Mouse (Mus musculus) myocyte (in vitro differentiated cells): ENCODE results near the gene Mrpl2. TPM values are rescaled to one million over a fixed set of nuclear protein-coding genes. Genes with fewer than 3 reads are reported as not detected.

ENCODE experiments used
- H3K27me3 ChIP-seq: one replicate; pipeline ENCODE4 v1.6.1; 2011; ENCODE audit not compliant: control insufficient read depth, insufficient read depth, insufficient read length
- H3K36me3 ChIP-seq: one replicate; pipeline ENCODE4 v1.6.1; 2011; ENCODE audit not compliant: control insufficient read depth, insufficient read depth
- H3K4me2 ChIP-seq: one replicate; pipeline ENCODE4 v1.6.1; 2011; ENCODE audit warnings: low read depth, control low read depth
- H3K4me3 ChIP-seq: one replicate; pipeline ENCODE4 v1.5.1; 2011; ENCODE audit warnings: mild to moderate bottlenecking, control low read depth, moderate library complexity
- H3K79me2 ChIP-seq: one replicate; pipeline ENCODE4 v1.6.1; 2011; ENCODE audit not compliant: control insufficient read depth, insufficient read depth
- H3ac ChIP-seq: one replicate; pipeline ENCODE4 v1.6.1; 2011; ENCODE audit not compliant: control insufficient read depth, insufficient read length
- CEBPB ChIP-seq: IDR thresholded peaks from 2 replicates; pipeline ENCODE4 v1.6.1; 2011; ENCODE audit warnings: mild to moderate bottlenecking, moderate library complexity; ENCODE audit not compliant: poor library complexity, insufficient read depth, severe bottlenecking
- E2F4 ChIP-seq: IDR thresholded peaks from one replicate; pipeline ENCODE4 v1.6.1; 2011; ENCODE audit warnings: mild to moderate bottlenecking, control low read depth, moderate library complexity; ENCODE audit not compliant: insufficient read depth
- MAX ChIP-seq: IDR thresholded peaks from one replicate; pipeline ENCODE4 v1.6.1; 2011; ENCODE audit warnings: low read depth, mild to moderate bottlenecking, control low read depth
- MYOD1 ChIP-seq, 3 experiments: IDR thresholded peaks; one replicate each; pipeline ENCODE4 v1.6.1; 2011; ENCODE audit warnings: control low read depth in 2 of 3, low read depth in 2 of 3, mild to moderate bottlenecking in 2 of 3, moderate library complexity in 1 of 3; ENCODE audit not compliant: insufficient read length in 2 of 3, control insufficient read depth in 1 of 3
- MYOG ChIP-seq, 3 experiments: IDR thresholded peaks; one replicate each; pipeline ENCODE4 v1.6.1; 2011; ENCODE audit warnings: control low read depth in 2 of 3, low read depth in 2 of 3, mild to moderate bottlenecking in 2 of 3; ENCODE audit not compliant: insufficient read length in 2 of 3, control insufficient read depth in 1 of 3, insufficient read depth in 1 of 3
- POLR2A ChIP-seq: IDR thresholded peaks from one replicate; pipeline ENCODE4 v1.6.1; 2011; ENCODE audit warnings: low read depth, mild to moderate bottlenecking, control low read depth, moderate library complexity; ENCODE audit not compliant: insufficient read length
- POLR2AphosphoS2 ChIP-seq: IDR thresholded peaks from one replicate; pipeline ENCODE4 v1.6.1; 2011; ENCODE audit warnings: low read depth, control low read depth; ENCODE audit not compliant: insufficient read length
- REST ChIP-seq: IDR thresholded peaks from one replicate; pipeline ENCODE4 v1.6.1; 2011; ENCODE audit warnings: mild to moderate bottlenecking, control low read depth, moderate library complexity; ENCODE audit not compliant: insufficient read depth, insufficient read length
- SRF ChIP-seq: IDR thresholded peaks from one replicate; pipeline ENCODE4 v1.6.1; 2011; ENCODE audit warnings: low read depth; ENCODE audit not compliant: control insufficient read depth, insufficient read length
- TCF12 ChIP-seq: IDR thresholded peaks from one replicate; pipeline ENCODE4 v1.6.1; 2011; ENCODE audit warnings: mild to moderate bottlenecking, control low read depth; ENCODE audit not compliant: poor library complexity, insufficient read depth, severe bottlenecking
- TCF3 ChIP-seq: IDR thresholded peaks from one replicate; pipeline ENCODE4 v1.6.1; 2011; ENCODE audit warnings: low read depth, control low read depth; ENCODE audit not compliant: insufficient read length
- USF1 ChIP-seq: IDR thresholded peaks from one replicate; pipeline ENCODE4 v1.6.1; 2011; ENCODE audit warnings: low read depth, mild to moderate bottlenecking, control low read depth, moderate library complexity
- polyA plus RNA-seq: library from polyadenylated mRNA; unstranded; fragments of >200 nt; fragmentation: generic; extraction: Trizol; gene quantifications from one replicate; pipeline ENCODE4 v1.2.1, GENCODE M21; 2012; ENCODE audit warnings: missing spikeins

Gene Mrpl2
- polyA plus RNA-seq, 1 experiment: 248 TPM

- no peak for TF ChIP-seq POLR2A
- TF ChIP-seq TCF3: no peak
- TF ChIP-seq MYOG (IDR thresholded peaks at IDR 0.05; ENCODE audit: control insufficient read depth in 1 of 3, insufficient read depth in 1 of 3, insufficient read length in 2 of 3, low read depth in 2 of 3): no peak
- TF ChIP-seq MAX: no peak
- TF ChIP-seq TCF12: no peak
- no peak for TF ChIP-seq CEBPB
- no peak for TF ChIP-seq E2F4
- no peak for TF ChIP-seq MYOD1 (IDR thresholded peaks at IDR 0.05; ENCODE audit: control insufficient read depth in 1 of 3, insufficient read length in 2 of 3, low read depth in 2 of 3)
- TF ChIP-seq SRF: no peak
- TF ChIP-seq USF1: no peak
- no peak for TF ChIP-seq REST
- no peak for TF ChIP-seq POLR2AphosphoS2
- no peak overlapping the region for H3K4me3 ChIP-seq
- no peak overlapping the region for H3ac ChIP-seq
- no peaks in the 10 kb centered on the region for H3K79me2 ChIP-seq
- no peaks in the 10 kb centered on the region for H3K27me3 ChIP-seq
- H3K4me2 ChIP-seq: no peak overlapping the region
- H3K36me3 ChIP-seq: no peaks in the 10 kb centered on the region
These were observed 33.8 kb upstream of the Mrpl2 start for GRCm38 (mm10) chr17:46612189-46612588.

DNA sequence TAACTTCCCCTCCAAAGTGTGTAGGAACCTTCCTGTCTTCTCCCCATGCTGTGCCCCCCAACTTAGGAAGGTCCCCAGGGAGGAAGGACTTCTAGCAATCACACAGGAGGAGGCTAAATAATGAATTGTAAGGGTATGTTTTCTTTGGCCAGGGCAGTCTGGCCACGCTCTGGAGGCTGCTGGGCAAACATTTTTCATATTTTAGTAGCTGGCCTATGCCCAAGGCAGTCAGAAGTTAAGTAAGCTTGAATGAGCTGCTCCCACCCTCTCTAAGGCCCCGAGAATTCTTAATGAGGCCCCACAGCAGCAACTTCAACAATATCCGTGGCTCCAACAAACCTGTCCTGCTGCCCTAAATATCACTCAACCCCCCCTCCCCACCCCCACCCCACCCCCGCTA, 33.2 kb upstream of the Mrpl2 start:
- Histone ChIP-seq H3K27me3 (no peaks in the 10 kb centered on the region), H3K4me3 (no peak overlapping the region), H3K4me2 (no peak overlapping the region), H3K79me2 (no peaks in the 10 kb centered on the region), H3ac (no peak overlapping the region), H3K36me3 (no peaks in the 10 kb centered on the region)
- no peak for TF ChIP-seq REST
- TF ChIP-seq MYOD1 (IDR thresholded peaks at IDR 0.05; ENCODE audit: control insufficient read depth in 1 of 3, insufficient read length in 2 of 3, low read depth in 2 of 3): no peak

DNA sequence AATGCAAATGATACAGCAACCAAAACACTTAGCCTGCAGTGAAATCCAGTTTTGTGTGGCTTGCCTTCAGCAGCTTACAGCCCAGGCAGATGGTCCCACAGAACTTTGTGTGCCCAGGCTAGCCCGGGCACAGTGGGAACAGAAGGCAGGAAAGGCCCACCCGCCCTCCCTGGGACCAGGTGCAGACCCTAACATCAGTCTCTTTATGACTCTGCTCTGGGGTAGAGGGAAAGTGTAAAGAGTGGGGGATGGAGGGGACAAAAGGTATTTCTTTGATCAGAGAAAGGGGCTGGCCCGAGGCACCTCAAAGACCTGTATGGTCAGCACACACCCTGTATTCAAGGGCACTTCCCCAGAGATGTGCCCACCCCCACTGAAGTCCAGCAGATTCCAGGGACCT, 32.8 kb upstream of the Mrpl2 start:
- Histone ChIP-seq H3K4me2 (no peak overlapping the region), H3K27me3 (no peaks in the 10 kb centered on the region)

GRCm38 (mm10) chr17:46617799-46618198, 28.2 kb upstream of the Mrpl2 start:
- H3K79me2 ChIP-seq: peaks cover 6% of the 10 kb centered on the region
- no peak overlapping the region for H3K4me3 ChIP-seq
- H3K4me2 ChIP-seq: no peak overlapping the region
- no peaks in the 10 kb centered on the region for H3K27me3 ChIP-seq
- no peaks in the 10 kb centered on the region for H3K36me3 ChIP-seq
- no peak overlapping the region for H3ac ChIP-seq
- TF ChIP-seq POLR2AphosphoS2 (no peak), TCF3 (no peak), POLR2A (no peak), USF1 (no peak), REST (no peak)

More for the DNA sequence above, 32.8 kb upstream of the Mrpl2 start:
- Histone ChIP-seq H3K36me3 (no peaks in the 10 kb centered on the region), H3ac (no peak overlapping the region), H3K4me3 (no peak overlapping the region), H3K79me2 (no peaks in the 10 kb centered on the region)
- TF ChIP-seq MYOG (IDR thresholded peaks at IDR 0.05; ENCODE audit: control insufficient read depth in 1 of 3, insufficient read depth in 1 of 3, insufficient read length in 2 of 3, low read depth in 2 of 3): no peak
- TF ChIP-seq TCF3: no peak
- no peak for TF ChIP-seq SRF
- no peak for TF ChIP-seq USF1
- TF ChIP-seq POLR2AphosphoS2: no peak
- TF ChIP-seq E2F4: no peak
- no peak for TF ChIP-seq REST
- no peak for TF ChIP-seq MAX
- no peak for TF ChIP-seq MYOD1 (IDR thresholded peaks at IDR 0.05; ENCODE audit: control insufficient read depth in 1 of 3, insufficient read length in 2 of 3, low read depth in 2 of 3)
- no peak for TF ChIP-seq CEBPB
- no peak for TF ChIP-seq TCF12
- TF ChIP-seq POLR2A: no peak

GRCm38 (mm10) chr17:46618394-46618768, 27.6 kb upstream of the Mrpl2 start:
- Histone ChIP-seq H3ac (no peak overlapping the region), H3K27me3 (no peaks in the 10 kb centered on the region), H3K36me3 (no peaks in the 10 kb centered on the region), H3K4me3 (no peak overlapping the region), H3K79me2 (peaks cover 6% of the 10 kb centered on the region), H3K4me2 (no peak overlapping the region)
- TF ChIP-seq MAX (no peak), TCF3 (no peak), REST (no peak), POLR2AphosphoS2 (no peak), POLR2A (no peak), USF1 (no peak), E2F4 (no peak), TCF12 (no peak), MYOG (IDR thresholded peaks at IDR 0.05; ENCODE audit: control insufficient read depth in 1 of 3, insufficient read depth in 1 of 3, insufficient read length in 2 of 3, low read depth in 2 of 3) (no peak), SRF (no peak), MYOD1 (IDR thresholded peaks at IDR 0.05; ENCODE audit: control insufficient read depth in 1 of 3, insufficient read length in 2 of 3, low read depth in 2 of 3) (no peak), CEBPB (no peak)
